Mouse (Mus musculus): ENCODE measurements around the gene Morn5.
A peak's percentile ranks its signal among the peaks of the same experiment; 100 is the strongest.

Morn5 gene

GRCm38 (mm10) chr2:36071660-36072305 is 22.5 kb downstream of the Morn5 start:
- no peak for DNase-seq (ENCODE audit: low spot score)

GRCm38 (mm10) chr2:36073781-36074180 is 24.5 kb downstream of the Morn5 start:
- no peak for DNase-seq (ENCODE audit: low spot score)

GRCm38 (mm10) chr2:36075210-36075609 is 26.0 kb downstream of the Morn5 start:
- DNase-seq (ENCODE audit: low spot score) = no peak

GRCm38 (mm10) chr2:36077160-36077761 is 28.0 kb downstream of the Morn5 start:
- DNase-seq (ENCODE audit: low spot score) = peak; percentile 41

- peak; percentile 35 for DNase-seq (ENCODE audit: low spot score)
These were observed 32.2 kb downstream of the Morn5 start for GRCm38 (mm10) chr2:36081446-36081845.

GRCm38 (mm10) chr2:36082802-36083580 is 33.7 kb downstream of the Morn5 start:
- DNase-seq (ENCODE audit: low spot score) = no peak

GRCm38 (mm10) chr2:36085041-36085440 is 35.8 kb downstream of the Morn5 start:
- no peak for DNase-seq (ENCODE audit: low spot score)

GRCm38 (mm10) chr2:36089190-36089589 is 39.9 kb downstream of the Morn5 start:
- DNase-seq (ENCODE audit: low spot score) = no peak

- peak; percentile 92 for DNase-seq (ENCODE audit: low spot score)
These were observed 41.8 kb downstream of the Morn5 start for GRCm38 (mm10) chr2:36090853-36091741.

GRCm38 (mm10) chr2:36092748-36093147 is 43.5 kb downstream of the Morn5 start:
- peak; percentile 30 for DNase-seq (ENCODE audit: low spot score)

- DNase-seq (ENCODE audit: low spot score) = no peak
These were observed 44.0 kb downstream of the Morn5 start for GRCm38 (mm10) chr2:36093301-36093700.

GRCm38 (mm10) chr2:36093914-36094475 is 44.7 kb downstream of the Morn5 start:
- no peak for DNase-seq (ENCODE audit: low spot score)

GRCm38 (mm10) chr2:36097129-36097815 is 48.0 kb downstream of the Morn5 start:
- no peak for DNase-seq (ENCODE audit: low spot score)

- no peak for DNase-seq (ENCODE audit: low spot score)
These were observed 48.8 kb downstream of the Morn5 start for GRCm38 (mm10) chr2:36098021-36098420.

GRCm38 (mm10) chr2:36099739-36100138 is 50.5 kb downstream of the Morn5 start:
- peak; percentile 66 for DNase-seq (ENCODE audit: low spot score)

- DNase-seq (ENCODE audit: low spot score) = peak; percentile 46
These were observed 52.8 kb downstream of the Morn5 start for GRCm38 (mm10) chr2:36101866-36102558.

GRCm38 (mm10) chr2:36102559-36102946 is 53.3 kb downstream of the Morn5 start:
- peak; percentile 68 for DNase-seq (ENCODE audit: low spot score)

GRCm38 (mm10) chr2:36103069-36103554 is 53.9 kb downstream of the Morn5 start:
- peak; percentile 27 for DNase-seq (ENCODE audit: low spot score)

- peak; percentile 57 for DNase-seq (ENCODE audit: low spot score)
These were observed 54.5 kb downstream of the Morn5 start for GRCm38 (mm10) chr2:36103555-36104367.
